Mouse (Mus musculus) heart, postnatal 0 days (tissue): Measurements from ENCODE around the gene Rpl22.

Experiments used
- CTCF ChIP-seq: IDR thresholded peaks from 2 replicates; pipeline ENCODE4 v1.5.1; 2016; ENCODE audit warnings: antibody characterized with exemption, control low read depth, low read depth
- EP300 ChIP-seq: IDR thresholded peaks from 2 replicates; pipeline ENCODE4 v1.6.1; 2016; ENCODE audit warnings: antibody characterized with exemption, low read depth

- TF ChIP-seq CTCF (no peak), EP300 (no peak)
These were observed 29.6 kb upstream of the Rpl22 start for GRCm38 (mm10) chr4:152295916-152296315.
